In the genomic region with DNA sequence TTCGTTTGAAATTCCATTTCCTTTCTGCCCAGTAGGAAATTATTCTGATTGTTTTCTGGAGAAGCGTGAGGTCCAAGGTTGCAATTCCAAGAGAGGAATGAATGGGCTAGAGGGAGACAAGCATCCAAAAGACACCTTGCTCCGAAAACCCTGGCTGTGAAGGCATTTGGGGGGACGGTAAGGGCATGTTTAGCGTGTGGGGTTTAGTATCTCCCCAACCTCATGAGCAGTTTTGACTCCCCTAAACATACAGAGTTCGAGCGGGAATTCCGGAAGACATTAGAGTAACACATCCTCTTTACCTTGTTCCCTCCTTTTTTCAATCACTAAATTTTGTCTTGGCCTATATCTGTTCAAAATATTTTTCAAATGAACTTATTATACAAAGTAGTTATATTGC, we compare ENCODE assay signal across 8 mouse cellular contexts. TPM values are rescaled to one million over a fixed set of nuclear protein-coding genes. Genes with fewer than 3 reads are reported as not detected.
DNase-seq lines count a peak whose midpoint lies in the region; ATAC-seq and TF ChIP-seq lines count a peak whose summit lies in the region.

No protein-coding gene starts in this region.

- H3K4me2 ChIP-seq in embryonic facial prominence, embryonic 15.5 days (replicated peaks) = peak overlapping the region; percentile 93
- H3K4me2 ChIP-seq in hindbrain, postnatal 0 days (ENCODE audit: low read depth, low read length) = peak overlapping the region; percentile 99
- peak overlapping the region; percentile 99 for H3K4me2 ChIP-seq in myocyte (ENCODE audit: low read depth)

- H3K4me3 ChIP-seq in liver, adult 2 months (ENCODE audit: insufficient read depth, low read depth, low read length) = peak overlapping the region; percentile 59
- peak overlapping the region; percentile 55 for H3K4me3 ChIP-seq in embryonic facial prominence, embryonic 15.5 days (replicated peaks)
- peak overlapping the region; percentile 64 for H3K4me3 ChIP-seq in hindbrain, postnatal 0 days (ENCODE audit: low read length)
- peak overlapping the region; percentile 99 for H3K4me3 ChIP-seq in myocyte

- no peaks in the 10 kb centered on the region for H3K27me3 ChIP-seq in liver, adult 2 months (ENCODE audit: control insufficient read depth, insufficient read depth, low read length)
- peaks cover 3% of the 10 kb centered on the region; the same call in 1 of the 2 replicates for H3K27me3 ChIP-seq in embryonic facial prominence, embryonic 15.5 days
- H3K27me3 ChIP-seq in hindbrain, postnatal 0 days (ENCODE audit: insufficient read depth, low read length) = peaks cover 4% of the 10 kb centered on the region
- no peaks in the 10 kb centered on the region for H3K27me3 ChIP-seq in myocyte (ENCODE audit: control insufficient read depth, insufficient read depth, insufficient read length)

- 1% methylated on average over 8 of the region's 8 CpGs for WGBS in liver, adult 2 months
- WGBS in embryonic facial prominence, embryonic 15.5 days = 2% methylated on average over 8 of the region's 8 CpGs
- WGBS in hindbrain, postnatal 0 days = 1% methylated on average over 8 of the region's 8 CpGs

- no peak overlapping the region for H3ac ChIP-seq in myocyte (ENCODE audit: control insufficient read depth, insufficient read length)

- TF ChIP-seq CTCF in liver, adult 2 months (IDR thresholded peaks at IDR 0.05; ENCODE audit: low read depth, low read length) = no peak
- TF ChIP-seq CTCF in hindbrain, postnatal 0 days (IDR thresholded peaks at IDR 0.05; ENCODE audit: low read depth) = no peak

- DNase-seq in liver, adult 2 months (ENCODE audit: extremely low read depth, low read depth, low spot score) = no peak
- no peak for DNase-seq in liver
- DNase-seq in hindbrain, postnatal 0 days (ENCODE audit: low spot score) = no peak
- no peak for DNase-seq in urinary bladder, postnatal 4 days (ENCODE audit: low spot score in 2 of 2)
- DNase-seq in thymus, postnatal 25 days = no peak
- DNase-seq in urinary bladder, adult 18-20 months (ENCODE audit: low spot score in 2 of 2) = no peak

- no peak for ATAC-seq in embryonic facial prominence, embryonic 15.5 days (ENCODE audit: insufficient number of reproducible peaks, low FRiP score, low TSS enrichment, low read depth)
- ATAC-seq in hindbrain, postnatal 0 days = no peak

- no peaks in the 10 kb centered on the region for H3K79me2 ChIP-seq in liver, adult 2 months (ENCODE audit: control insufficient read depth, insufficient read depth, low read length)
- peaks cover 29% of the 10 kb centered on the region for H3K79me2 ChIP-seq in myocyte (ENCODE audit: control insufficient read depth, insufficient read depth)

- peaks cover 17% of the 10 kb centered on the region for H3K4me1 ChIP-seq in liver, adult 2 months (ENCODE audit: control insufficient read depth, insufficient read depth, low read length)
- H3K4me1 ChIP-seq in embryonic facial prominence, embryonic 15.5 days = peaks cover 62% of the 10 kb centered on the region
- peaks cover 6% of the 10 kb centered on the region; the same call in 1 of the 2 replicates for H3K4me1 ChIP-seq in hindbrain, postnatal 0 days (ENCODE audit: insufficient read depth, low read length)

- H3K36me3 ChIP-seq in liver, adult 2 months (ENCODE audit: control insufficient read depth, insufficient read depth, low read length) = no peaks in the 10 kb centered on the region
- H3K36me3 ChIP-seq in embryonic facial prominence, embryonic 15.5 days = no peaks in the 10 kb centered on the region
- H3K36me3 ChIP-seq in hindbrain, postnatal 0 days (ENCODE audit: insufficient read depth, low read length) = no peaks in the 10 kb centered on the region
- no peaks in the 10 kb centered on the region for H3K36me3 ChIP-seq in myocyte (ENCODE audit: control insufficient read depth, insufficient read depth)

- H3K27ac ChIP-seq in liver, adult 2 months (replicated peaks; ENCODE audit: insufficient read depth, low read depth, low read length) = peak overlapping the region; percentile 89
- peak overlapping the region; percentile 96 for H3K27ac ChIP-seq in embryonic facial prominence, embryonic 15.5 days (replicated peaks)
- peak overlapping the region; percentile 81 for H3K27ac ChIP-seq in hindbrain, postnatal 0 days

- H3K9ac ChIP-seq in liver, adult 2 months (ENCODE audit: low read depth, low read length) = peak overlapping the region; percentile 68
- H3K9ac ChIP-seq in embryonic facial prominence, embryonic 15.5 days = peak overlapping the region; percentile 33; the same call in 1 of the 2 replicates
- H3K9ac ChIP-seq in hindbrain, postnatal 0 days (replicated peaks; ENCODE audit: low read length) = peak overlapping the region; percentile 70; the same call in 1 of the 2 replicates

- no peak for TF ChIP-seq POLR2A in liver, adult 2 months (IDR thresholded peaks at IDR 0.05; ENCODE audit: extremely low read depth, insufficient read depth, low read length)
- no peak for TF ChIP-seq POLR2A in myocyte (IDR thresholded peaks at IDR 0.05; ENCODE audit: insufficient read length, low read depth)

- H3K9me3 ChIP-seq in embryonic facial prominence, embryonic 15.5 days (replicated peaks) = no peaks in the 10 kb centered on the region
- H3K9me3 ChIP-seq in hindbrain, postnatal 0 days (ENCODE audit: low read length) = no peaks in the 10 kb centered on the region

TF ChIP-seq in myocyte, 11 proteins besides CTCF, POLR2A, EP300 and RAD21:
- TF ChIP-seq TCF12 (IDR thresholded peaks at IDR 0.05; ENCODE audit: insufficient read depth, poor library complexity, severe bottlenecking) = no peak
- no peak for TF ChIP-seq E2F4 (IDR thresholded peaks at IDR 0.05; ENCODE audit: insufficient read depth)
- TF ChIP-seq REST (IDR thresholded peaks at IDR 0.05; ENCODE audit: insufficient read depth, insufficient read length) = no peak
- TF ChIP-seq MAX (IDR thresholded peaks at IDR 0.05; ENCODE audit: low read depth) = no peak
- TF ChIP-seq MYOD1 (IDR thresholded peaks at IDR 0.05; ENCODE audit: control insufficient read depth in 1 of 3, insufficient read length in 2 of 3, low read depth in 2 of 3) = no peak
- TF ChIP-seq SRF (IDR thresholded peaks at IDR 0.05; ENCODE audit: control insufficient read depth, insufficient read length, low read depth) = no peak
- TF ChIP-seq MYOG (IDR thresholded peaks at IDR 0.05; ENCODE audit: control insufficient read depth in 1 of 3, insufficient read depth in 1 of 3, insufficient read length in 2 of 3, low read depth in 2 of 3) = no peak
- TF ChIP-seq TCF3 (IDR thresholded peaks at IDR 0.05; ENCODE audit: insufficient read length, low read depth) = no peak

RNA-seq across cellular contexts. Expression of a gene that starts 0.4 kb away (rescaled TPM):
- 2.8 and 5.8 TPM in 2 replicates for total RNA-seq in liver, adult 2 months (2014; rRNA removed)
- 26.9 and 28.5 TPM in 2 replicates for polyA plus RNA-seq in liver, adult 2 months (2012; rRNA removed)
- 63.6 and 66.0 TPM in 2 replicates for polyA plus RNA-seq in embryonic facial prominence, embryonic 15.5 days (2015; fragmentation: Nextera tagmentation; extraction: Ambion mirVana)
- 9.2 and 19.8 TPM in 2 replicates for total RNA-seq in hindbrain, postnatal 0 days (2014; rRNA removed)
- 10.6 and 12.5 TPM in 2 replicates for polyA plus RNA-seq in hindbrain, postnatal 0 days (2015; fragmentation: Nextera tagmentation; extraction: Ambion mirVana)
- polyA plus RNA-seq in myocyte (2012; fragmentation: generic; extraction: Trizol) = 35.8 TPM
